Mouse (Mus musculus): ENCODE results near the gene Iars2. TPM values are rescaled to one million over a fixed set of nuclear protein-coding genes. Genes with fewer than 3 reads are reported as not detected.

Gene Iars2
- total and polyA plus RNA-seq, 3 experiments, result 37.2 to 47.2 (median 41.9) TPM

GRCm38 (mm10) chr1:185248728-185249127 is 80.5 kb downstream of the Iars2 start:
- H3K36me3 ChIP-seq (replicated peaks in 1 of 2; ENCODE audit: control insufficient read depth in 1 of 2, insufficient read depth in 1 of 2, low read length in 1 of 2), result peaks cover 57 to 91% of the 10 kb centered on the region in 2 experiments
- H3K27ac ChIP-seq (ENCODE audit: insufficient read depth, low read depth), result no peak overlapping the region
- no peak overlapping the region for H3K4me2 ChIP-seq (ENCODE audit: insufficient read depth, low read depth, poor library complexity, severe bottlenecking)
- H3K9me3 ChIP-seq (replicated peaks; ENCODE audit: low read length), result no peaks in the 10 kb centered on the region
- in situ Hi-C loops (cut with MboI; ENCODE audit: low pct_ligation_motif_present, low pct_unique_long_range_greater_than_20kb, low sequenced_read_pairs) (no loop called here), dilution Hi-C loops (cut with MboI; ENCODE audit: extremely low pct_ligation_motif_present, extremely low pct_unique_long_range_greater_than_20kb, low sequenced_read_pairs) (no loop called here)
- no peak overlapping the region for H3K4me3 ChIP-seq (replicated peaks in 1 of 3; ENCODE audit: low read depth in 2 of 3, low read length in 2 of 3, poor library complexity in 1 of 3)
- no peak overlapping the region for H3K9ac ChIP-seq (ENCODE audit: insufficient read depth, low read depth)
- TF ChIP-seq ELF1 (IDR thresholded peaks at IDR 0.05; ENCODE audit: low read depth, low read length) (no peak), TBP (conservative IDR thresholded peaks at IDR 0.05; ENCODE audit: low read depth, low read length) (no peak), MXI1 (IDR thresholded peaks at IDR 0.05; ENCODE audit: low read depth, low read length) (no peak), ZC3H11A (IDR thresholded peaks at IDR 0.05; ENCODE audit: low read depth, low read length) (no peak), ZNF384 (IDR thresholded peaks at IDR 0.05; ENCODE audit: low read depth, low read length) (no peak), RAD21 (IDR thresholded peaks at IDR 0.05; ENCODE audit: low read depth, low read length) (no peak), MYC (IDR thresholded peaks at IDR 0.05; ENCODE audit: low read depth, low read length) (no peak), CHD2 (IDR thresholded peaks at IDR 0.05; ENCODE audit: low read length) (no peak), CTCF (conservative IDR thresholded peaks at IDR 0.05 in 1 of 2, IDR thresholded peaks at IDR 0.05 in 1 of 2; ENCODE audit: low read depth in 2 of 2, low read length in 2 of 2) (no peak), CHD1 (IDR thresholded peaks at IDR 0.05; ENCODE audit: low read depth, low read length) (no peak), NELFE (IDR thresholded peaks at IDR 0.05; ENCODE audit: low read depth, low read length) (no peak), USF2 (conservative IDR thresholded peaks at IDR 0.05; ENCODE audit: low read depth, low read length) (no peak), MAZ (IDR thresholded peaks at IDR 0.05; ENCODE audit: low read depth, low read length) (no peak), TCF12 (IDR thresholded peaks at IDR 0.05; ENCODE audit: low read depth, low read length) (no peak)
- H3K4me1 ChIP-seq (ENCODE audit: control insufficient read depth in 1 of 2, insufficient read depth in 2 of 2), result peaks cover 0 to 11% of the 10 kb centered on the region in 2 experiments; a peak in 1 of 4 replicates
- H3K79me2 ChIP-seq (replicated peaks; ENCODE audit: control insufficient read depth, extremely low read depth, insufficient read depth, poor library complexity, severe bottlenecking), result no peaks in the 10 kb centered on the region
- no peaks in the 10 kb centered on the region for H3K27me3 ChIP-seq (replicated peaks)
- no peak for DNase-seq (ENCODE audit: extremely low read depth)

GRCm38 (mm10) chr1:185247429-185248085 is 81.6 kb downstream of the Iars2 start:
- H3K4me2 ChIP-seq (ENCODE audit: insufficient read depth, low read depth, poor library complexity, severe bottlenecking), result no peak overlapping the region
- no peaks in the 10 kb centered on the region for H3K27me3 ChIP-seq (replicated peaks)
- no peaks in the 10 kb centered on the region for H3K9me3 ChIP-seq (replicated peaks; ENCODE audit: low read length)
- H3K27ac ChIP-seq (ENCODE audit: insufficient read depth, low read depth), result no peak overlapping the region
- TF ChIP-seq JUN (IDR thresholded peaks at IDR 0.05; ENCODE audit: insufficient read depth, low read depth, low read length), result no peak
- no peak for TF ChIP-seq USF1 (IDR thresholded peaks at IDR 0.05; ENCODE audit: low read depth, low read length)
- TF ChIP-seq MAZ (IDR thresholded peaks at IDR 0.05; ENCODE audit: low read depth, low read length), result no peak
- no peak for TF ChIP-seq CHD2 (IDR thresholded peaks at IDR 0.05; ENCODE audit: low read length)
- TF ChIP-seq MAFK (IDR thresholded peaks at IDR 0.05; ENCODE audit: insufficient replicate concordance, low read length), result no peak
- no peak for TF ChIP-seq GABPA (IDR thresholded peaks at IDR 0.05; ENCODE audit: insufficient replicate concordance, low read depth, low read length)
- TF ChIP-seq MXI1 (IDR thresholded peaks at IDR 0.05; ENCODE audit: low read depth, low read length), result no peak
- no peak for TF ChIP-seq MYC (IDR thresholded peaks at IDR 0.05; ENCODE audit: low read depth, low read length)
- TF ChIP-seq TCF12 (IDR thresholded peaks at IDR 0.05; ENCODE audit: low read depth, low read length), result no peak
- no peak for TF ChIP-seq TBP (conservative IDR thresholded peaks at IDR 0.05; ENCODE audit: low read depth, low read length)
- no peak for TF ChIP-seq RAD21 (IDR thresholded peaks at IDR 0.05; ENCODE audit: low read depth, low read length)
- H3K4me3 ChIP-seq (replicated peaks in 1 of 3; ENCODE audit: low read depth in 2 of 3, low read length in 2 of 3, poor library complexity in 1 of 3), result no peak overlapping the region
- in situ Hi-C loops (cut with MboI; ENCODE audit: low pct_ligation_motif_present, low pct_unique_long_range_greater_than_20kb, low sequenced_read_pairs), result no loop called here
- H3K36me3 ChIP-seq (replicated peaks in 1 of 2; ENCODE audit: control insufficient read depth in 1 of 2, insufficient read depth in 1 of 2, low read length in 1 of 2), result peaks cover 58 to 91% of the 10 kb centered on the region in 2 experiments
- no peaks in the 10 kb centered on the region for H3K79me2 ChIP-seq (replicated peaks; ENCODE audit: control insufficient read depth, extremely low read depth, insufficient read depth, poor library complexity, severe bottlenecking)
- no peak for DNase-seq (ENCODE audit: extremely low read depth)
- dilution Hi-C loops (cut with MboI; ENCODE audit: extremely low pct_ligation_motif_present, extremely low pct_unique_long_range_greater_than_20kb, low sequenced_read_pairs), result no loop called here
- no peak overlapping the region for H3K9ac ChIP-seq (ENCODE audit: insufficient read depth, low read depth)
- peaks cover 0 to 11% of the 10 kb centered on the region in 2 experiments; a peak in 1 of 4 replicates for H3K4me1 ChIP-seq (ENCODE audit: control insufficient read depth in 1 of 2, insufficient read depth in 2 of 2)

Measured in CH12.LX (cell line).